Mouse (Mus musculus): ENCODE results near the gene Ikzf2. TPM values are rescaled to one million over a fixed set of nuclear protein-coding genes. Genes with fewer than 3 reads are reported as not detected.

Ikzf2 gene
- 43.5 TPM in 1 of 2 replicates, not detected in the other for polyA plus RNA-seq (2012; ENCODE audit: insufficient read depth, insufficient read length, low replicate concordance, missing spikeins)

DNA sequence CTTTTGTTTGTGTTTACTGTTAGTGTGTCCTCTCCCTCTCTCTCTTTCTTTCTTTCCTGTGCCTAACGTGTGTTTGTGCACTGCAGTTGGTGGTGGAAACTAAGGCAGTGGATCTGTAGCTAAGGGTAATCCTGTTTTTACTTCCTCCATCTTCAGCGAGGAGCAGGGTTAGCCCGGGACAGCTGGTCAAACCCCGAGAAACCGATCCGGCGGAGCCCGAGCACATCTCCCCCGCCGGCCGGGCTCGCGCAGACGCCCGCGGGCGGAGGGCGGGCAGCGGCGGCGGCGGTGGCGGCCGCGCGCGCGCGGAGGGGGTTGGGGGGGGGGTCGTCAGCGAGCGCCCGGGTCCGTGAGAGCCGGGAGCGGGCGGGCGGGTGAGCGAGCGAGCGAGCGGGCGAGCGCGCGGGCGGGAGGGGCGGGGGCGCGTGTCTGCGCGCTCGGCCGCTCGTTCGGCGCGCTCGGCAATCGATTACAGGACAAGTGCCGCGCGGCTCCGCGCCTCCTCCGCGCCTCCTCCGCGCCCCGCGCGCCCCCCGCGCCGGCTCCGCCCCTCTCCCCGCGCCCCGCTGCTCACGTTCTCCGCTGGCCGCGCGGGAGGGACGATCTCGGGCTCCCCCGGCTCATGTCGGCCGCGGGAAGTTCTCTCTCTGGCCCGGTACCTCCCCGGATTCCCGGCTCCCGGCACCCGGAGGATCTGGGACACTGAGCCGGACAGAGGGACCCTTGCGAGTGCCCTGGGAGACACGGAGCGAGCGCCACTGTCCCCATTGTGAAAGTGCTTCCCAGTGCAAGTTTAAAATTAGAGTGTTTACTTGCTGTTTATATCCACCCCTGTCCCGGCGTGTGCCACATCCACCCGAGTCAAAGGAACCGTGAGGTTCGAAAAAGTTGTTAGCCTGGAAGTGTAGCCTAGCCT is at the start of gene Ikzf2:
Gene Ikzf2, minus strand, starts transcription at position 170 of the 916 bp plus-strand sequence.
- TF ChIP-seq POLR2A (IDR thresholded peaks at IDR 0.05; ENCODE audit: insufficient read depth, low read depth, low read length), result no peak
- no peak for TF ChIP-seq CTCF (IDR thresholded peaks at IDR 0.05; ENCODE audit: insufficient read depth, low read depth, low read length)
- Histone ChIP-seq H3K4me1 (ENCODE audit: control insufficient read depth, insufficient read depth, low read length) (peaks cover 2% of the 10 kb centered on the region; the same call in 1 of the 2 replicates), H3K4me3 (ENCODE audit: insufficient read depth, low read depth, low read length) (peak within 1 kb of the TSS; percentile 58), H3K27ac (ENCODE audit: insufficient read depth, low read depth, low read length) (peak within 1 kb of the TSS; percentile 73)
- 0% methylated on average over 95 of the region's 105 CpGs for WGBS

DNA sequence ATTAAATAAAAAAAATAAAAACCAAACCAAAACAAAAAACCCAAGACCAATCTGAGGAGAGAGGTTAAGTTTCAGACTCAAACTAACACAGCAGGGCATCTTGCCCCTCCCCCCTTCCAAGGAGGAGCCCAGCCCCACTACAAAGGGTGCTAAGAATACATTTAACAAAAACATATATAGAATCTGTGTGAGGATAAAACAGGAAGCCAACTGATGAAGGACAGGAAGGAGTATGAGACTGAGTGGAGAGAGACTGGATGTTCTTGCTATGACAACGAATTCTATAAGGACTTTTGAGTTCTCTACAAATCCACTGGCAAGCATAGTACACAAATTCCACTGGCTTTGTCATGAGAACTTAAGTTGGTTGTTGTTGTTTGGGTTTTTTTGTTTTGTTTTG is 42.7 kb upstream of the Ikzf2 start:
- H3K4me1 ChIP-seq (ENCODE audit: control insufficient read depth, insufficient read depth, low read length), result no peaks in the 10 kb centered on the region
- 24% methylated on average over 1 of the region's 1 CpGs for WGBS
- no peak overlapping the region for H3K27ac ChIP-seq (ENCODE audit: insufficient read depth, low read depth, low read length)
- TF ChIP-seq POLR2A (IDR thresholded peaks at IDR 0.05; ENCODE audit: insufficient read depth, low read depth, low read length) (no peak), CTCF (IDR thresholded peaks at IDR 0.05; ENCODE audit: insufficient read depth, low read depth, low read length) (no peak)
- H3K4me3 ChIP-seq (ENCODE audit: insufficient read depth, low read depth, low read length), result no peak overlapping the region

DNA sequence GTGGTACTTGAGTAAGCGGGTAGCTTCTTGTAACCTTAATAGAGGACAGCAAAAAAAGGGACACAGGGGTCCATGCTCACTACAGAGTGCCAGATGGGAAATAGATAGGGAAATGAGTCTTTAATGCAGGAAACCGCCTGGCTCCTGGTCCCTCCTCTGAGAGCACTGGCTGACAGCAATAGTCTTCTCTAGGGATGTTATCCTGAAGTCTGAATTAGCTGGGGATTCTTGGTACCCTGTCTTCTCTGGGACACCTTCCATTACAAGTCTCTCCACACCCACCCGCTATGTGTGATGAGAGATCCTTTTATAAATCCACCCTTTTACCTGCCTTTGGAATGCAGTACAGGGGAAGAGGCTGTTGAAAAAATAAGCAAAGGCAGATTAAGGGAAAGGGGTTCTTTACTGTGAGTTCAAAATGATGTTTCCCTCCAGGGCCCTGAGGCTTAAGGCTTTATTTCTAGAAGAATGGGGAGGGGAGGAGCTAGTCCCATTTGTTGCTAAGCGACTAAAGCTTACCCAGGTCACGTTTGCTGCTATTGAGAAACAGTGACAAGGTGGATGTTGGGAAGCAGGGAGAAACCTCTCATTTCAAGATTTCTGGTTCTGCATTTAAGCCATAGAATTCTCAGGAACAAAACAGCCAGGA is 42.1 kb upstream of the Ikzf2 start:
- H3K4me1 ChIP-seq (ENCODE audit: control insufficient read depth, insufficient read depth, low read length), result no peaks in the 10 kb centered on the region
- WGBS, result 34% methylated on average over 5 of the region's 5 CpGs
- no peak overlapping the region for H3K27ac ChIP-seq (ENCODE audit: insufficient read depth, low read depth, low read length)
- H3K4me3 ChIP-seq (ENCODE audit: insufficient read depth, low read depth, low read length), result no peak overlapping the region
- TF ChIP-seq CTCF (IDR thresholded peaks at IDR 0.05; ENCODE audit: insufficient read depth, low read depth, low read length) (no peak), POLR2A (IDR thresholded peaks at IDR 0.05; ENCODE audit: insufficient read depth, low read depth, low read length) (no peak)

GRCm38 (mm10) chr1:69727968-69728367 is 40.9 kb upstream of the Ikzf2 start:
- no peak overlapping the region for H3K4me3 ChIP-seq (ENCODE audit: insufficient read depth, low read depth, low read length)
- H3K4me1 ChIP-seq (ENCODE audit: control insufficient read depth, insufficient read depth, low read length), result no peaks in the 10 kb centered on the region
- TF ChIP-seq CTCF (IDR thresholded peaks at IDR 0.05; ENCODE audit: insufficient read depth, low read depth, low read length) (no peak), POLR2A (IDR thresholded peaks at IDR 0.05; ENCODE audit: insufficient read depth, low read depth, low read length) (no peak)
- 74% methylated on average over 5 of the region's 5 CpGs for WGBS
- no peak overlapping the region for H3K27ac ChIP-seq (ENCODE audit: insufficient read depth, low read depth, low read length)

DNA sequence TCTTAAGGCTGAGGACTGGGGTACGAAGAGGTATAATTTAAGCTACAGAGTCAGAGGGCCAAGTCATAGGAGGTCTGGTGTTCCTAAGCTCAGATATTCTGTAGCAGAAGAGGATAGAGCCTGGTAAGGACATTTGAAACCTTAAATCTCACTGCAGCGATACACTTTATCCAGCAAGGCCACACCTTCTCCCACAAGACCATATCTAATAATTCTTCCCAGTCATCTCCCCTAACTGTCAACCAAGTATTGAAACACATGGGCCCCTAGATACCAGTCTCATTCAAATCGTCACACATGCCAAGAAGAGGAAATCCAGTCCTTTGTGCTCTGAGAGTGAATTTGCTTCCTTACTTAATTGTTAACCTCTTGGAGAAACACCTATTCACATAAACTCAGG is 30.1 kb upstream of the Ikzf2 start:
- TF ChIP-seq CTCF (IDR thresholded peaks at IDR 0.05; ENCODE audit: insufficient read depth, low read depth, low read length) (no peak), POLR2A (IDR thresholded peaks at IDR 0.05; ENCODE audit: insufficient read depth, low read depth, low read length) (no peak)
- H3K4me1 ChIP-seq (ENCODE audit: control insufficient read depth, insufficient read depth, low read length), result no peaks in the 10 kb centered on the region
- H3K27ac ChIP-seq (ENCODE audit: insufficient read depth, low read depth, low read length), result no peak overlapping the region
- H3K4me3 ChIP-seq (ENCODE audit: insufficient read depth, low read depth, low read length), result no peak overlapping the region
- WGBS, result 93% methylated on average over 3 of the region's 3 CpGs

- Histone ChIP-seq H3K4me1 (ENCODE audit: control insufficient read depth, insufficient read depth, low read length) (no peaks in the 10 kb centered on the region), H3K4me3 (ENCODE audit: insufficient read depth, low read depth, low read length) (no peak overlapping the region), H3K27ac (ENCODE audit: insufficient read depth, low read depth, low read length) (no peak overlapping the region)
- TF ChIP-seq CTCF (IDR thresholded peaks at IDR 0.05; ENCODE audit: insufficient read depth, low read depth, low read length) (no peak), POLR2A (IDR thresholded peaks at IDR 0.05; ENCODE audit: insufficient read depth, low read depth, low read length) (no peak)
- 33% methylated on average over 1 of the region's 1 CpGs for WGBS
Measured at GRCm38 (mm10) chr1:69708571-69708970, 21.5 kb upstream of the Ikzf2 start.

- WGBS, result 94% methylated on average over 3 of the region's 3 CpGs
- Histone ChIP-seq H3K27ac (ENCODE audit: insufficient read depth, low read depth, low read length) (no peak overlapping the region), H3K4me3 (ENCODE audit: insufficient read depth, low read depth, low read length) (no peak overlapping the region), H3K4me1 (ENCODE audit: control insufficient read depth, insufficient read depth, low read length) (no peaks in the 10 kb centered on the region)
- no peak for TF ChIP-seq CTCF (IDR thresholded peaks at IDR 0.05; ENCODE audit: insufficient read depth, low read depth, low read length)
- TF ChIP-seq POLR2A (IDR thresholded peaks at IDR 0.05; ENCODE audit: insufficient read depth, low read depth, low read length), result no peak
Measured at GRCm38 (mm10) chr1:69703506-69704156, 16.6 kb upstream of the Ikzf2 start.

DNA sequence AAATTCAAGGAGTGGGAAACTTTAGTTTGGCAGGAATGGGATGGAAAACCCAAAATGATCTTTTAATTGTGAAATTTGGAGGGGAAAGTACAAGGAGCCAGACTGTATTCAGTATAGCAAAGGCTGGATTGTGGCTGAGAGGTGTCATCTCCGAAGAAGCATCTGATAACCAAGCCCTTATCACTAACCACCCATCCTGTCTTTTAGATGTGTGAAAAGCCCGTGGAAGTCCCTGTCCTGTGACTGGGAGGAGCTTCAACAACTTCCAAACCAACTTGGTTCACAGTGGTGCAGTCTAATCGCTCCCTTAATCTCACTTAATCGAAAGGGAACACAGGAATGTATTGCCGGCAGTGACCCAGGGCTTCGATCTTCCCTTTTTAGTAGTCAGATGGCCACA is 4.9 kb upstream of the Ikzf2 start:
- Histone ChIP-seq H3K4me3 (ENCODE audit: insufficient read depth, low read depth, low read length) (no peak overlapping the region), H3K27ac (ENCODE audit: insufficient read depth, low read depth, low read length) (no peak overlapping the region), H3K4me1 (ENCODE audit: control insufficient read depth, insufficient read depth, low read length) (no peaks in the 10 kb centered on the region)
- WGBS, result 83% methylated on average over 6 of the region's 6 CpGs
- TF ChIP-seq CTCF (IDR thresholded peaks at IDR 0.05; ENCODE audit: insufficient read depth, low read depth, low read length) (no peak), POLR2A (IDR thresholded peaks at IDR 0.05; ENCODE audit: insufficient read depth, low read depth, low read length) (no peak)
